Mouse (Mus musculus) MEL (cell line): ENCODE results near the gene Tmem98.

Source experiments
- HCFC1 ChIP-seq: IDR thresholded peaks from 2 replicates; pipeline ENCODE4 v1.6.1; 2012; ENCODE audit warnings: low read depth, mild to moderate bottlenecking, inconsistent platforms, low read length, improper control_type of control experiment, moderate library complexity
- MEF2A ChIP-seq: IDR thresholded peaks from 2 replicates; pipeline ENCODE4 v1.6.1; 2014; ENCODE audit warnings: low read depth, mild to moderate bottlenecking, inconsistent platforms, low read length, improper control_type of control experiment; ENCODE audit not compliant: poor library complexity, insufficient replicate concordance, severe bottlenecking; ENCODE audit errors: extremely low read depth
- POLR2A ChIP-seq, 2 experiments: IDR thresholded peaks; 2 replicates each; pipeline ENCODE4 v1.6.1; 2011 to 2012; ENCODE audit warnings: low read length in 2 of 2, mild to moderate bottlenecking in 2 of 2, control low read depth in 1 of 2, improper control_type of control experiment in 1 of 2, low read depth in 1 of 2, moderate library complexity in 1 of 2; ENCODE audit not compliant: control insufficient read depth in 1 of 2, insufficient read depth in 1 of 2, poor library complexity in 1 of 2
- USF1 ChIP-seq: IDR thresholded peaks from 2 replicates; pipeline ENCODE4 v1.6.1; 2014; ENCODE audit warnings: low read depth, mild to moderate bottlenecking, inconsistent platforms, low read length, improper control_type of control experiment, moderate library complexity
- ZNF384 ChIP-seq: IDR thresholded peaks from 2 replicates; pipeline ENCODE4 v1.6.1; 2012; ENCODE audit warnings: low read depth, mild to moderate bottlenecking, inconsistent platforms, low read length, improper control_type of control experiment

DNA sequence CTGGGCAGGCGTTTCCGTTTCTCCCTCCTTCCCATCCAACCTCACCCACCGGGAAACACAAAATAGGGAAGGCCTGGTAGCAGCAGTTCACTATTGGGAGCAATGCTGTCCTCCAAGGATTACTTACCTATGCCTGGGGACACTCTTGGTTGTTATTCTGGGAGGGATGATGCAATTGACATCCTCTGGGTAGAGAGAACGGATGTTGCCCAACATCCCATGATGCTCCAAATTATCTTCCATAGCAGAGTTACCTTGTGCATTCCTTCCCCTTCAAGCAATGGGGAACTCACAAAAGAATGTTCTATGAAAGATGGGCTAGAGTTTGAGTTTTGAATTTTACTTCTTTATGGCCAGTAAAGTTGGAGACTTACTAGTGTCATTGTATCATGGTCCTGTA is 16.6 kb upstream of the Tmem98 start:
- TF ChIP-seq MEF2A (no peak), POLR2A (IDR thresholded peaks at IDR 0.05; ENCODE audit: control insufficient read depth in 1 of 2, insufficient read depth in 1 of 2, low read depth in 1 of 2, low read length in 2 of 2, poor library complexity in 1 of 2) (no peak), ZNF384 (no peak), HCFC1 (no peak), USF1 (no peak)
